Mouse (Mus musculus) heart, embryonic 12.5 days (tissue): ENCODE results near the gene Vdr. TPM values are rescaled to one million over a fixed set of nuclear protein-coding genes. Genes with fewer than 3 reads are reported as not detected.
A peak's percentile ranks its signal among the peaks of the same experiment; 100 is the strongest.
"Not testable (repeated sequence)": the region's sequence is repeated elsewhere in the genome, so short reads cannot be mapped to it uniquely, and the experiment has no call there.

ENCODE experiments used
- ATAC-seq: fragments of 200-750 bp; cut with Nextera tagmentation; 2 replicates; pipeline ENCODE4 v1.8.0; 2017; ENCODE audit warnings: moderate TSS enrichment, moderate library complexity; ENCODE audit not compliant: insufficient number of reproducible peaks, low FRiP score
- H3K27ac ChIP-seq: fragments of 300-500 bp; sonication (generic); 2 replicates; pipeline ENCODE4 v1.5.1; 2016; ENCODE audit warnings: mild to moderate bottlenecking, moderate library complexity; ENCODE audit not compliant: poor library complexity, severe bottlenecking
- H3K27me3 ChIP-seq: fragments of 300-500 bp; sonication (generic); replicated peaks from 2 replicates; pipeline ENCODE4 v1.6.1; 2016; ENCODE audit warnings: mild to moderate bottlenecking, moderate library complexity
- H3K36me3 ChIP-seq: fragments of 300-500 bp; sonication (generic); 2 replicates; pipeline ENCODE4 v1.6.1; 2016; ENCODE audit warnings: mild to moderate bottlenecking, moderate library complexity
- H3K4me1 ChIP-seq: fragments of 300-500 bp; sonication (generic); replicated peaks from 2 replicates; pipeline ENCODE4 v1.6.1; 2016; ENCODE audit warnings: mild to moderate bottlenecking
- H3K4me2 ChIP-seq: fragments of 300-500 bp; sonication (generic); 2 replicates; pipeline ENCODE4 v1.6.1; 2016; ENCODE audit warnings: mild to moderate bottlenecking, moderate library complexity
- H3K4me3 ChIP-seq: fragments of 300-500 bp; sonication (generic); 2 replicates; pipeline ENCODE4 v1.5.1; 2016; ENCODE audit warnings: mild to moderate bottlenecking
- H3K9ac ChIP-seq: fragments of 300-500 bp; sonication (generic); 2 replicates; pipeline ENCODE4 v1.6.1; 2016; ENCODE audit warnings: mild to moderate bottlenecking, moderate library complexity
- H3K9me3 ChIP-seq: fragments of 300-500 bp; sonication (generic); replicated peaks from 2 replicates; pipeline ENCODE4 v1.6.1; 2016; ENCODE audit warnings: mild to moderate bottlenecking, moderate library complexity
- WGBS: fragments of 180-500 bp; shearing (Covaris S2); methylation state at CpG from one replicate; pipeline ENCODE4 v1.1.7; 2016; 5-methylcytosine and 5-hydroxymethylcytosine counted together
- polyA plus RNA-seq: library from polyadenylated mRNA; unstranded; fragments of >200 nt; fragmentation: Nextera tagmentation; extraction: Ambion mirVana; gene quantifications from 2 replicates; pipeline ENCODE4 v1.2.1, GENCODE M21; 2016

The Vdr gene
- polyA plus RNA-seq, 1 experiment from 2014 or later, result 1.4 TPM

GRCm38 (mm10) chr15:97880441-97880840, 30.0 kb downstream of the Vdr start:
- no peaks in the 10 kb centered on the region for H3K36me3 ChIP-seq
- no peak overlapping the region for H3K27ac ChIP-seq
- H3K9ac ChIP-seq, result no peak overlapping the region
- WGBS, result 73% methylated on average over 9 of the region's 9 CpGs
- H3K4me2 ChIP-seq, result no peak overlapping the region
- no peaks in the 10 kb centered on the region for H3K9me3 ChIP-seq
- ATAC-seq, result no peak
- H3K27me3 ChIP-seq, result peaks cover 15% of the 10 kb centered on the region; the same call in 1 of the 2 replicates
- no peak overlapping the region for H3K4me3 ChIP-seq
- H3K4me1 ChIP-seq, result peaks cover 14% of the 10 kb centered on the region

- H3K36me3 ChIP-seq, result no peaks in the 10 kb centered on the region
- no peak overlapping the region for H3K9ac ChIP-seq
- ATAC-seq, result no peak
- H3K4me3 ChIP-seq, result no peak overlapping the region
- 37% methylated on average over 7 of the region's 7 CpGs for WGBS
- peaks cover 14% of the 10 kb centered on the region for H3K4me1 ChIP-seq
- H3K4me2 ChIP-seq, result no peak overlapping the region
- H3K27ac ChIP-seq, result no peak overlapping the region
- H3K27me3 ChIP-seq, result peaks cover 10% of the 10 kb centered on the region; the same call in 1 of the 2 replicates
- H3K9me3 ChIP-seq, result no peaks in the 10 kb centered on the region
Observed at GRCm38 (mm10) chr15:97878696-97879328, 31.6 kb downstream of the Vdr start.

GRCm38 (mm10) chr15:97875784-97876183, 34.6 kb downstream of the Vdr start:
- Histone ChIP-seq H3K4me2 (no peak overlapping the region), H3K4me1 (peaks cover 14% of the 10 kb centered on the region), H3K27ac (no peak overlapping the region), H3K36me3 (no peaks in the 10 kb centered on the region), H3K4me3 (no peak overlapping the region), H3K27me3 (peaks cover 24% of the 10 kb centered on the region), H3K9ac (no peak overlapping the region), H3K9me3 (no peaks in the 10 kb centered on the region)
- WGBS, result 83% methylated on average over 8 of the region's 8 CpGs
- ATAC-seq, result no peak

- WGBS, result 74% methylated on average over 9 of the region's 9 CpGs
- H3K4me3 ChIP-seq, result no peak overlapping the region
- H3K9ac ChIP-seq, result no peak overlapping the region
- H3K4me2 ChIP-seq, result no peak overlapping the region
- no peaks in the 10 kb centered on the region for H3K9me3 ChIP-seq
- no peaks in the 10 kb centered on the region for H3K36me3 ChIP-seq
- no peak for ATAC-seq
- peaks cover 6% of the 10 kb centered on the region for H3K4me1 ChIP-seq
- H3K27me3 ChIP-seq, result peaks cover 35% of the 10 kb centered on the region
- no peak overlapping the region for H3K27ac ChIP-seq
Observed at GRCm38 (mm10) chr15:97873717-97874116, 36.7 kb downstream of the Vdr start.

GRCm38 (mm10) chr15:97872161-97872560, 38.3 kb downstream of the Vdr start:
- no peak overlapping the region for H3K4me3 ChIP-seq
- peaks cover 3% of the 10 kb centered on the region for H3K9me3 ChIP-seq
- H3K9ac ChIP-seq, result no peak overlapping the region
- H3K4me2 ChIP-seq, result no peak overlapping the region
- peaks cover 37% of the 10 kb centered on the region for H3K27me3 ChIP-seq
- no peaks in the 10 kb centered on the region for H3K36me3 ChIP-seq
- ATAC-seq, result no peak
- no peaks in the 10 kb centered on the region for H3K4me1 ChIP-seq
- no peak overlapping the region for H3K27ac ChIP-seq
- 90% methylated on average over 8 of the region's 8 CpGs for WGBS

GRCm38 (mm10) chr15:97871055-97872030, 39.1 kb downstream of the Vdr start:
- peaks cover 32% of the 10 kb centered on the region for H3K27me3 ChIP-seq
- no peak for ATAC-seq
- no peaks in the 10 kb centered on the region for H3K36me3 ChIP-seq
- H3K27ac ChIP-seq, result no peak overlapping the region
- no peak overlapping the region for H3K9ac ChIP-seq
- no peak overlapping the region for H3K4me2 ChIP-seq
- peaks cover 10% of the 10 kb centered on the region for H3K9me3 ChIP-seq
- H3K4me1 ChIP-seq, result no peaks in the 10 kb centered on the region
- no peak overlapping the region for H3K4me3 ChIP-seq
- 72% methylated on average over 19 of the region's 19 CpGs for WGBS

GRCm38 (mm10) chr15:97870116-97870515, 40.3 kb downstream of the Vdr start:
- ATAC-seq, result not testable (repeated sequence)

GRCm38 (mm10) chr15:97868985-97869384, 41.4 kb downstream of the Vdr start:
- 89% methylated on average over 6 of the region's 6 CpGs for WGBS

More at GRCm38 (mm10) chr15:97870116-97870515, 40.3 kb downstream of the Vdr start:
- peaks cover 28% of the 10 kb centered on the region for H3K27me3 ChIP-seq
- not testable (repeated sequence) for H3K4me2 ChIP-seq, H3K4me3 ChIP-seq, H3K36me3 ChIP-seq, H3K27ac ChIP-seq, H3K4me1 ChIP-seq, H3K9ac ChIP-seq
- WGBS, result 81% methylated on average over 4 of the region's 4 CpGs
- peaks cover 13% of the 10 kb centered on the region for H3K9me3 ChIP-seq

GRCm38 (mm10) chr15:97865988-97866387, 44.4 kb downstream of the Vdr start:
- Histone ChIP-seq H3K27me3 (peaks cover 17% of the 10 kb centered on the region), H3K27ac (no peak overlapping the region), H3K9ac (no peak overlapping the region), H3K4me1 (peaks cover 30% of the 10 kb centered on the region), H3K9me3 (peaks cover 13% of the 10 kb centered on the region), H3K4me3 (no peak overlapping the region), H3K4me2 (no peak overlapping the region), H3K36me3 (no peaks in the 10 kb centered on the region)
- WGBS, result 90% methylated on average over 2 of the region's 2 CpGs
- ATAC-seq, result no peak

More at GRCm38 (mm10) chr15:97868985-97869384, 41.4 kb downstream of the Vdr start:
- Histone ChIP-seq H3K27ac (no peak overlapping the region), H3K4me1 (peaks cover 14% of the 10 kb centered on the region), H3K4me3 (no peak overlapping the region), H3K9me3 (peaks cover 13% of the 10 kb centered on the region), H3K4me2 (no peak overlapping the region), H3K27me3 (peaks cover 28% of the 10 kb centered on the region), H3K36me3 (no peaks in the 10 kb centered on the region), H3K9ac (no peak overlapping the region)
- ATAC-seq, result no peak

GRCm38 (mm10) chr15:97865175-97865574, 45.3 kb downstream of the Vdr start:
- peaks cover 17% of the 10 kb centered on the region for H3K27me3 ChIP-seq
- no peak overlapping the region for H3K9ac ChIP-seq
- peak overlapping the region; percentile 79 for H3K27ac ChIP-seq
- H3K36me3 ChIP-seq, result no peaks in the 10 kb centered on the region
- no peak overlapping the region for H3K4me2 ChIP-seq
- peaks cover 13% of the 10 kb centered on the region for H3K9me3 ChIP-seq
- H3K4me1 ChIP-seq, result peaks cover 30% of the 10 kb centered on the region
- 4% methylated on average over 6 of the region's 6 CpGs for WGBS
- no peak overlapping the region for H3K4me3 ChIP-seq
- ATAC-seq, result peak; percentile 47

- H3K4me2 ChIP-seq, result no peak overlapping the region
- H3K9ac ChIP-seq, result peak overlapping the region; percentile 28; the same call in 1 of the 2 replicates
- H3K27me3 ChIP-seq, result peaks cover 17% of the 10 kb centered on the region
- H3K9me3 ChIP-seq, result peaks cover 13% of the 10 kb centered on the region
- peak overlapping the region; percentile 79 for H3K27ac ChIP-seq
- H3K4me3 ChIP-seq, result no peak overlapping the region
- ATAC-seq, result 0 out of 2 replicates have a peak, but pooled peaks have one; percentile 23
- peaks cover 30% of the 10 kb centered on the region for H3K4me1 ChIP-seq
- 34% methylated on average over 8 of the region's 8 CpGs for WGBS
- no peaks in the 10 kb centered on the region for H3K36me3 ChIP-seq
Observed at GRCm38 (mm10) chr15:97864361-97865045, 45.9 kb downstream of the Vdr start.
